Mouse (Mus musculus) ES-Bruce4 (cell line): Measurements from ENCODE around the gene Fam171a2.

Experiments used
- CTCF ChIP-seq: IDR thresholded peaks from one replicate; pipeline ENCODE4 v1.8.1; 2011; ENCODE audit warnings: low read depth, low read length
- EP300 ChIP-seq: IDR thresholded peaks from 2 replicates; pipeline ENCODE4 v1.6.1; 2011; ENCODE audit warnings: low read depth, low read length; ENCODE audit not compliant: insufficient read depth
- POLR2A ChIP-seq: IDR thresholded peaks from one replicate; pipeline ENCODE4 v1.8.1; 2011; ENCODE audit warnings: low read length; ENCODE audit not compliant: insufficient read depth

DNA sequence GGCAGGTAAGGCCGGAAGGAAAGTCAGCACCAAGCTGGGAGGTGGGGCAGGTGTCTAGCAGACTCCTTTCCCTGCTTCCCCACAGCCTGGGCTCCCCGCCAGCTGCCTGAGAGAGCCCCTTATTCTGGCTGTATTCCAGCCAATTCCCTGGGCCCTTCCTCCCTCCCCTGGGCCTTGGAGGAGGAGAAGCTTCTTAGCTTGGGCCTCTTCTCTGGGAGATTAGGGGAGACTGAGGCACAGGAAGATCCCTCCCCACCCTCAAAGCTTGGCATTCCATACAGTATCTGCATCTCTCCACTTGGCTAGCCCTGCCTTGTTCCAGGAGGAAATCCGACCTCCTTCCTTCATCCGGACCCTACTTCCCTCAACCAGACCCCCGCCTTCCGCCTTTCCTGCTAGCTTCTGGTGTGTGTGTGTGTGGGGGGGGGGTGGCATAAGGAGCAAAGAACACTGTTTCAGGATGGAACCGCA lies 1.6 kb downstream of the Fam171a2 start:
- TF ChIP-seq CTCF (no peak), POLR2A (no peak), EP300 (no peak)
